In the genomic region with DNA sequence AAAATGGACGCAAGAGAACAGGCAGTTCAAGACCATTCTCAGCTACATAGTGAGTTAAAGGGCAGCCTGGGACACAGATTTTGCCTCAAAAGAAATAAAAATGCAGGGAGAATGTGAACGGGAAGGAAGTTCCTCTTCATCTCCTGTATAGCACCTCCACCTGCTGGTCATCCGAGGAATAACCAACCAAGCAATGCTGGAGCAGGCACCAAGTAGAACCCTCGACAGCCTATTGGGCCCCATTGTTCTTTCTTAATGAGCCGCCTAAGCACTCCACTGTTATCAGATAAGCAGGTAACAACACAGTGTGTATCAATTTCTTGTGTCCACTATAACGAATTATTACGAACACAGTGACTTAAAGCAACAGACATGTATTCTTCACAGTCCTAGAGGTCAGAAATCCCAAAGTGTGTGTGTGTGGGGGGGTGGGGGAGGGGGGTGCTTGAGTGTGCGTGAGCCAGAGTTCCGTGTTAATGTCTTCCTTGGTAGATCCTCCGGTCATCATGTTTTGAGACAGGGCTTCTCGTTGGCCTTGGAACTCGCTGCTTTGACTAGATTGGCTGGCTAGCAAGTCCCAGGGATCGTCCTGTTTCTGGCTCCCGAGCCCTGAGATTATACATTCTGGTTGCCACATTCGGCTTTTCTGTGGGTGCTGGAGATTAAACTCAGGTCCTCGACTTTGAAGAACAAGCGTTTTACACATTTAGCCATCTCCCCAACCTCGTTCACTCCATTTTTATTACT, we compare ENCODE assay signal across 8 mouse cellular contexts. TPM values are rescaled to one million over a fixed set of nuclear protein-coding genes. Genes with fewer than 3 reads are reported as not detected.
DNase-seq lines count a peak whose midpoint lies in the region; ATAC-seq and TF ChIP-seq lines count a peak whose summit lies in the region.

No protein-coding gene starts in this region.

- TF ChIP-seq POLR2A in bone marrow, adult 2 months (IDR thresholded peaks at IDR 0.05; ENCODE audit: borderline replicate concordance, control insufficient read depth, low read depth, low read length), result no peak

- 14% methylated on average over 18 of the region's 18 CpGs for WGBS in bone marrow, adult 2 months
- WGBS in embryonic facial prominence, embryonic 15.5 days, result 22% methylated on average over 18 of the region's 18 CpGs
- 26% methylated on average over 18 of the region's 18 CpGs for WGBS in heart, embryonic 10.5 days
- WGBS in kidney, embryonic 14.5 days, result 42% methylated on average over 18 of the region's 18 CpGs
- WGBS in limb, embryonic 15.5 days, result 29% methylated on average over 18 of the region's 18 CpGs

- peak overlapping the region; percentile 10 for H3K4me3 ChIP-seq in bone marrow, adult 2 months (replicated peaks; ENCODE audit: control insufficient read depth, low read depth, low read length)
- peak overlapping the region; percentile 30 for H3K4me3 ChIP-seq in embryonic facial prominence, embryonic 15.5 days (replicated peaks)
- H3K4me3 ChIP-seq in heart, embryonic 10.5 days, result peak overlapping the region; percentile 49
- H3K4me3 ChIP-seq in kidney, embryonic 14.5 days (ENCODE audit: low read length), result peak overlapping the region; percentile 28
- peak overlapping the region; percentile 23 for H3K4me3 ChIP-seq in limb, embryonic 15.5 days

- 0 out of 2 replicates have a peak, but pooled peaks have one; percentile 39 for ATAC-seq in embryonic facial prominence, embryonic 15.5 days (ENCODE audit: insufficient number of reproducible peaks, low FRiP score, low TSS enrichment, low read depth)
- peak; percentile 92 for ATAC-seq in kidney, embryonic 14.5 days (ENCODE audit: low FRiP score, low TSS enrichment)
- ATAC-seq in limb, embryonic 15.5 days (ENCODE audit: insufficient number of reproducible peaks, low FRiP score, low TSS enrichment, low read depth), result no peak
- peak; percentile 83 for ATAC-seq in monocyte, adult 5-6 weeks (replicated peaks; ENCODE audit: insufficient number of reproducible peaks, low FRiP score, low TSS enrichment, poor library complexity, severe bottlenecking)

- no peaks in the 10 kb centered on the region for H3K9me3 ChIP-seq in embryonic facial prominence, embryonic 15.5 days (replicated peaks)
- no peaks in the 10 kb centered on the region for H3K9me3 ChIP-seq in heart, embryonic 10.5 days
- H3K9me3 ChIP-seq in kidney, embryonic 14.5 days (ENCODE audit: control insufficient read depth, low read length), result no peaks in the 10 kb centered on the region
- no peaks in the 10 kb centered on the region for H3K9me3 ChIP-seq in limb, embryonic 15.5 days

- TF ChIP-seq CTCF in bone marrow, adult 2 months (IDR thresholded peaks at IDR 0.05; ENCODE audit: control insufficient read depth, insufficient read depth, low read length), result peak; percentile 53

- peak overlapping the region; percentile 40 for H3K4me2 ChIP-seq in embryonic facial prominence, embryonic 15.5 days (replicated peaks)
- H3K4me2 ChIP-seq in kidney, embryonic 14.5 days (replicated peaks; ENCODE audit: low read depth, low read length), result peak overlapping the region; percentile 35
- peak overlapping the region; percentile 24; the same call in 1 of the 2 replicates for H3K4me2 ChIP-seq in limb, embryonic 15.5 days

- peak; percentile 90 for DNase-seq in 416B (ENCODE audit: low read depth)
- peak; percentile 79 for DNase-seq in heart, embryonic 10.5 days (ENCODE audit: low spot score)
- peak; percentile 61 to 69 for DNase-seq in spleen, postnatal 36 days (ENCODE audit: low spot score in 2 of 2)

- H3K27me3 ChIP-seq in embryonic facial prominence, embryonic 15.5 days, result no peaks in the 10 kb centered on the region
- no peaks in the 10 kb centered on the region for H3K27me3 ChIP-seq in heart, embryonic 10.5 days (ENCODE audit: insufficient read depth, poor library complexity, severe bottlenecking)
- H3K27me3 ChIP-seq in kidney, embryonic 14.5 days (ENCODE audit: control insufficient read depth, insufficient read depth, low read length), result no peaks in the 10 kb centered on the region
- H3K27me3 ChIP-seq in limb, embryonic 15.5 days, result no peaks in the 10 kb centered on the region

- no peaks in the 10 kb centered on the region for H3K36me3 ChIP-seq in embryonic facial prominence, embryonic 15.5 days
- no peaks in the 10 kb centered on the region for H3K36me3 ChIP-seq in heart, embryonic 10.5 days
- no peaks in the 10 kb centered on the region for H3K36me3 ChIP-seq in kidney, embryonic 14.5 days (ENCODE audit: control insufficient read depth, insufficient read depth, low read length)
- H3K36me3 ChIP-seq in limb, embryonic 15.5 days, result no peaks in the 10 kb centered on the region

- no peak overlapping the region for H3K27ac ChIP-seq in bone marrow, adult 2 months (ENCODE audit: control insufficient read depth, insufficient read depth, low read depth, low read length, poor library complexity)
- H3K27ac ChIP-seq in embryonic facial prominence, embryonic 15.5 days (replicated peaks), result no peak overlapping the region
- H3K27ac ChIP-seq in heart, embryonic 10.5 days, result peak overlapping the region; percentile 67; the same call in 1 of the 2 replicates
- no peak overlapping the region for H3K27ac ChIP-seq in kidney, embryonic 14.5 days (ENCODE audit: low read depth, low read length)
- no peak overlapping the region for H3K27ac ChIP-seq in limb, embryonic 15.5 days

- no peaks in the 10 kb centered on the region for H3K4me1 ChIP-seq in bone marrow, adult 2 months (ENCODE audit: control insufficient read depth, insufficient read depth, low read length)
- H3K4me1 ChIP-seq in embryonic facial prominence, embryonic 15.5 days, result no peaks in the 10 kb centered on the region
- no peaks in the 10 kb centered on the region for H3K4me1 ChIP-seq in heart, embryonic 10.5 days
- no peaks in the 10 kb centered on the region for H3K4me1 ChIP-seq in kidney, embryonic 14.5 days (ENCODE audit: control insufficient read depth, insufficient read depth, low read length)
- H3K4me1 ChIP-seq in limb, embryonic 15.5 days, result no peaks in the 10 kb centered on the region

- H3K9ac ChIP-seq in embryonic facial prominence, embryonic 15.5 days, result no peak overlapping the region
- peak overlapping the region; percentile 47 for H3K9ac ChIP-seq in kidney, embryonic 14.5 days (ENCODE audit: low read depth, low read length)
- no peak overlapping the region for H3K9ac ChIP-seq in limb, embryonic 15.5 days

RNA-seq across cellular contexts. Expression of gene Pgk1, which starts 15.6 kb away (rescaled TPM):
- 65.0 and 145 TPM in 2 replicates for polyA plus RNA-seq in bone marrow, adult 2 months (2011; ENCODE audit: insufficient read depth, insufficient read length, low replicate concordance, missing spikeins)
- polyA plus RNA-seq in embryonic facial prominence, embryonic 15.5 days (2015; fragmentation: Nextera tagmentation; extraction: Ambion mirVana), result 281 and 326 TPM in 2 replicates
- polyA plus RNA-seq in heart, embryonic 10.5 days (2016; fragmentation: Nextera tagmentation; extraction: Ambion mirVana), result 726 and 795 TPM in 2 replicates
- 356 and 361 TPM in 2 replicates for polyA plus RNA-seq in kidney, embryonic 14.5 days (2014; fragmentation: Nextera tagmentation; extraction: Ambion mirVana)
- polyA plus RNA-seq in limb, embryonic 15.5 days (2015; fragmentation: Nextera tagmentation; extraction: Ambion mirVana), result 373 and 387 TPM in 2 replicates
- total RNA-seq in monocyte, adult 5-6 weeks (2017), result 128 to 201 TPM (median 187 TPM) in 3 replicates

RNA-seq across cellular contexts. Expression of gene Tlr13, which starts 28.3 kb away (rescaled TPM):
- 1.9 and 7.3 TPM in 2 replicates for polyA plus RNA-seq in bone marrow, adult 2 months (2011; ENCODE audit: insufficient read depth, insufficient read length, low replicate concordance, missing spikeins)
- polyA plus RNA-seq in embryonic facial prominence, embryonic 15.5 days (2015; fragmentation: Nextera tagmentation; extraction: Ambion mirVana), result 1.00 and 1.3 TPM in 2 replicates
- 0.05 and 0.08 TPM in 2 replicates for polyA plus RNA-seq in heart, embryonic 10.5 days (2016; fragmentation: Nextera tagmentation; extraction: Ambion mirVana)
- 0.31 and 0.47 TPM in 2 replicates for polyA plus RNA-seq in kidney, embryonic 14.5 days (2014; fragmentation: Nextera tagmentation; extraction: Ambion mirVana)
- polyA plus RNA-seq in limb, embryonic 15.5 days (2015; fragmentation: Nextera tagmentation; extraction: Ambion mirVana), result 0.97 and 1.2 TPM in 2 replicates
- total RNA-seq in monocyte, adult 5-6 weeks (2017), result 152 to 248 TPM (median 234 TPM) in 3 replicates

RNA-seq across cellular contexts. Expression of gene Taf9b, which starts 49.7 kb away (rescaled TPM):
- polyA plus RNA-seq in bone marrow, adult 2 months (2011; ENCODE audit: insufficient read depth, insufficient read length, low replicate concordance, missing spikeins), result 3.0 and 3.9 TPM in 2 replicates
- polyA plus RNA-seq in embryonic facial prominence, embryonic 15.5 days (2015; fragmentation: Nextera tagmentation; extraction: Ambion mirVana), result 9.2 and 9.5 TPM in 2 replicates
- polyA plus RNA-seq in heart, embryonic 10.5 days (2016; fragmentation: Nextera tagmentation; extraction: Ambion mirVana), result 14.1 and 20.7 TPM in 2 replicates
- 11.9 and 12.1 TPM in 2 replicates for polyA plus RNA-seq in kidney, embryonic 14.5 days (2014; fragmentation: Nextera tagmentation; extraction: Ambion mirVana)
- 7.8 and 9.8 TPM in 2 replicates for polyA plus RNA-seq in limb, embryonic 15.5 days (2015; fragmentation: Nextera tagmentation; extraction: Ambion mirVana)
- 5.5 to 10.8 TPM (median 9.9 TPM) in 3 replicates for total RNA-seq in monocyte, adult 5-6 weeks (2017)
